Mouse (Mus musculus) layer of hippocampus, adult 2 months (tissue): ENCODE results near the gene Nkx2-4. TPM values are rescaled to one million over a fixed set of nuclear protein-coding genes. Genes with fewer than 3 reads are reported as not detected.

Experiments
- DNase-seq, 2 experiments: peaks; one replicate each; pipeline ENCODE4 v3.0.0; 2022; ENCODE audit warnings: low spot score in 2 of 2
- H3K27ac ChIP-seq: fragments of 200-600 bp; 2 replicates; pipeline ENCODE4 v1.8.1; 2022
- H3K4me3 ChIP-seq: fragments of 200-600 bp; 2 replicates; pipeline ENCODE4 v1.8.1; 2022; ENCODE audit warnings: mild to moderate bottlenecking
- CTCF ChIP-seq: fragments of 200-600 bp; conservative IDR thresholded peaks from 2 replicates; pipeline ENCODE4 v1.8.1; 2022; ENCODE audit warnings: antibody characterized with exemption, mild to moderate bottlenecking, moderate library complexity
- total RNA-seq, 2 experiments: library from RNA; stranded (reverse); gene quantifications; 2 replicates each; pipeline ENCODE4 v1.2.3; 2021

Gene Nkx2-4
- total RNA-seq, 2 experiments from 2014 or later: not detected

DNA sequence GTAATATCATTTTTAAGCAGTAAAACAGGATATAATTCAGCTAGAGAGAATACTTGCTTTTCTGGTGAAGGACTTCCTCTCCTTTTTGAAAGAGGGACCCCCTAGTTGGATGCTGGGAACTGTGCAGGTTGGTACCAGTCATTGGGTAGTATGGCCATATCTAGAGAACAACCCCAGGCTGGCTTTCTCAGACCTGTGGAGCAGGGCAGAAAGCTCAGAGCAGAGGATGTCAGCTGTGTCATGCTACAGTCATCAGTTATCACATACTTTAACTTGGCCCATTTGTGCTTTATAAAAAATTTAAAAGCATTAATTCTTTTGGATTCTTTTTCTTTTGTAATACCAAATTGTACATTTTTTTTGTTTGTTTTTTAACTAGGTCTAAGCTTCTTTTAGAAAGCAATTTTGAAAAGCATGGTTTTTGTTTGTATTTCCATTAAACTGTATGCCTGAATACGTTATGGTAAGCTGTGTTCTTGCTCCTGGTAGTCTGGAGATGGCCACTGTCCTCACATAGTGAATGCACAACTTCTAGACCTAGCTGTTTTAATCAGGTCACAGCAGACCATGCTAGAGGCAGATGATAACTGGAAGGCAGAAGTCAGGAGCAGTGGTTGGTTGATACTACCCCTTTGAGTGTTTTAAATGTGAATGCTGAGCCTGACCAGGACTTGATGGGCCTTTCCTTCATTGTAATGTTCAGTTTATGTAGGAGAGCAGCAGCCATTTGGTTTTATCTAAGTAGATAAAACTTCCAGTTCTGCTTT, 17.6 kb downstream of the Nkx2-4 start:
- DNase-seq: no peak
- no peak for TF ChIP-seq CTCF
- no peak overlapping the region for H3K27ac ChIP-seq
- H3K4me3 ChIP-seq: no peak overlapping the region

DNA sequence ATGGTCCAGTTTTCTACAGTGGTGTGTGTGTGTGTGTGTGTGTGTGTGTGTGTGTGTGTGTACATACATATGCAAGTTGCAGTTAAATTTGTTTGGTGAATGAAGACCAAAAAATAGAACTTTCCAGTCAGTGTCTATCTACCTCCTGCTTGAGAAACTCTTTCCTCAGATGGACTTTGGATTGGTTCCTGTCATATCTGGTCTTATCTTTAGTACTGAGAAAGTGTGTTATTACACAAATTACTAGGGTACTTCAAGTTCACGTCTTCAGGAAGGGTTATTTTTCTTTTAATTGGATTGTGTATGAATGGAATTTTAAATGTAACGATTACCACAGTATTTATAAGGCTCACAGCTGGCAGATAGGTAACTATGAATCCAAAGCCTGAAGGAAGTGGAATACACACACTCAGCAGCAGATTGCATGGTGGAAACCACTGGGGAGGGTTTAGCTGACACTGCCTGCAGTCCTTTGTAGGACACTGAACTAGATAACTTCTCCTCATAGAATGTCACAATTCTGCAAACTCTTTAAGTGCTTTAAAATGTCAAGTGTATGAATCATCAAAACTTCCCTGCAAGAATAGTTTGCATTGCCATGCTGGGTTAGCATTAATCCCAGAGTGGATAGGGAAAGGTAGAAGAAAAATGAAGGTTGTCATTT, 31.9 kb downstream of the Nkx2-4 start:
- TF ChIP-seq CTCF: no peak
- H3K27ac ChIP-seq: no peak overlapping the region
- DNase-seq: no peak
- H3K4me3 ChIP-seq: no peak overlapping the region

DNA sequence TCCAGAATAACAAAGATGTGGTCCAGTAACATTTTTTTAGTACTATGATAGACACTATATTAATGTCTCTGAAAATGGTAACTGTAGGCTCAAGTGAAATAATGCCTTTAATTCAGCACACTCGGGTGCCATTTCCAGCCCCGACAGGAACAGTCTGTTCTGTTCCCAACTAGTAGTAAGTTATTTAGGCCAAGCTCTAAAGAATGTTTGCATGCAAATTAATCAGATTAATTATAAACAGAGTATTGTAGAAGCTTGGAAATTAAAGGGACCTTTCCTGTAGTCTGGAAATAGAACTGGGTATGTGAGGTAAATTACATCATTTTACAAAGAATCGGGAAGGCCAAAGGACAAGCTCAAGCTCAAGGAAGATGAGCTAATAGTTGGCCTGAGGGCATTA, 38.2 kb downstream of the Nkx2-4 start:
- no peak for DNase-seq
- H3K27ac ChIP-seq: no peak overlapping the region
- no peak overlapping the region for H3K4me3 ChIP-seq
- no peak for TF ChIP-seq CTCF

DNA sequence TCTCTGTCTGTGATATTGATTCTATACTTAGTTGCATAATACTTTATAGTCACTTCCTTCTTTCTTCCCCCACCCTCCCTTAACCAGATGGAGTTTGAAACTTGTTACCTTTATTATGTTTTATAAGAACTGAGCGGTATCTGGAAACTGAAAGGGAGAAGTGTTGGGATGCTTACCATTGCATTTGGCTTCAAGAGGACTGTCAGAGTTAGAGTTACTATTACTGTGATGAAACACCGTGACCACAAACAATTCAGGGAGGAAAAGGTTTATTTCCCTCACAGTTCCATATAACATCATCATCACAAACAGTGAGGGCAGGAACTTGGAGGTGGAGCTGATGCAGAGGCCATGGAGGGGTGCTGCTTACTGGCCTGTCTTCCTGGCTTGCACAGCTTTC, 49.4 kb downstream of the Nkx2-4 start:
- no peak overlapping the region for H3K27ac ChIP-seq
- no peak overlapping the region for H3K4me3 ChIP-seq
- DNase-seq: no peak
- TF ChIP-seq CTCF: no peak

Other genes starting within 250 kb of the Nkx2-4 start
- 10 to 100 TPM; 20.6 to 20.9 TPM for gene Kiz, start 229.6 kb downstream of the Nkx2-4 start, total RNA-seq
- 10 to 100 TPM; 46.6 to 47.5 TPM for gene Xrn2, start 72.4 kb downstream of the Nkx2-4 start, total RNA-seq
- 1 to 10 TPM; 4.6 to 7.0 TPM for gene Nkx2-2, start 108.8 kb upstream of the Nkx2-4 start, total RNA-seq